Mouse (Mus musculus) heart, adult 2 months (tissue): ENCODE data around the gene D430042O09Rik.

Experiments
- CTCF ChIP-seq: fragments of 200-600 bp; IDR thresholded peaks from 2 replicates; pipeline ENCODE4 v1.8.1; 2022; ENCODE audit warnings: antibody characterized with exemption, mild to moderate bottlenecking, moderate library complexity
- EP300 ChIP-seq: fragments of 200-500 bp; IDR thresholded peaks from 2 replicates; pipeline ENCODE4 v1.6.1; 2011; ENCODE audit warnings: low read depth, low read length, control low read depth; ENCODE audit not compliant: insufficient read depth

- TF ChIP-seq CTCF = no peak
- no peak for TF ChIP-seq EP300
Measured at GRCm38 (mm10) chr7:125690516-125690915, 17.2 kb upstream of the D430042O09Rik start.
